ENCODE assay signal across 12 mouse cellular contexts in the genomic region with DNA sequence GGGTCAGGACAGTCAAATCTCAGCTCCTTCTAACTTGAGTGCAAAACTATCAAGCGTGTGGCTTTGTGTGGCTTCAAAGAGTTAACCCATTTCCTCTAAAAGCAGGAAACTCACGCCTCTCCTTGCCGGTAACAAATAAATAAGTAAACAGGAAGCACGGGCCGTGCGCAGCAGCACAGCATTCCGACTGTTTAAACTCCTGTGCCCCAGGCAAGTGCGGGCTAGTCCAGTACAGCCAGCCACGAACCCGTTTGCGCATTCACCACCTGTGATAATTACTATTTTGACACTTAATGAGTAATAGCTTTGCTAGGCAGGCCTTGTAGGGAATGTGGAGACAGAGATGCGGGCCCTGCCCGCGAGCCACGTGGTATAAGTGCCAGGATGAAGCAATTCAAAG.
A peak's percentile ranks its signal among the peaks of the same experiment; 100 is the strongest.
DNase-seq lines count a peak whose midpoint lies in the region; ATAC-seq and TF ChIP-seq lines count a peak whose summit lies in the region.
"Had no signal": no experiment of that assay in that cellular context is flagged by ENCODE, and none has a peak within 500 bp of the region (broad histone marks: within the 10 kb centered on the region; RNA-seq: fewer than 3 reads in every experiment).

No protein-coding gene starts in this region.

- H3K27ac ChIP-seq in kidney, embryonic 14.5 days (ENCODE audit: low read depth, low read length) = no peak overlapping the region
- no peak overlapping the region for H3K27ac ChIP-seq in intestine, postnatal 0 days (ENCODE audit: low read depth, low read length)
- H3K27ac ChIP-seq: layer of hippocampus, adult 2 months; liver, embryonic 15.5 days had no signal

- 59% methylated on average over 15 of the region's 15 CpGs for WGBS in kidney, embryonic 14.5 days
- WGBS in intestine, postnatal 0 days = 71% methylated on average over 15 of the region's 15 CpGs

- no peak overlapping the region for H3K4me3 ChIP-seq in kidney, embryonic 14.5 days (ENCODE audit: low read length)
- H3K4me3 ChIP-seq in intestine, postnatal 0 days (ENCODE audit: low read depth, low read length) = no peak overlapping the region
- H3K4me3 ChIP-seq: erythroblast, embryonic 14.5 days; layer of hippocampus, adult 2 months; liver, embryonic 15.5 days had no signal

- H3K9me3 ChIP-seq in kidney, embryonic 14.5 days (ENCODE audit: control insufficient read depth, low read length) = no peaks in the 10 kb centered on the region
- H3K9me3 ChIP-seq in intestine, postnatal 0 days (ENCODE audit: control insufficient read depth) = no peaks in the 10 kb centered on the region
- H3K9me3 ChIP-seq: liver, embryonic 15.5 days had no signal

- peak; percentile 8 for DNase-seq in CD4-positive, CD25-positive, alpha-beta regulatory T cell, adult 2 months (ENCODE audit: low read depth, low spot score)
- DNase-seq in kidney, adult 18-20 months = peak; percentile 46
- peak; percentile 42 for DNase-seq in R1 (ENCODE audit: low read depth, low spot score)
- DNase-seq in kidney, postnatal 14 days = peak; percentile 41
- no peak for DNase-seq in spleen, postnatal 14 days (ENCODE audit: low spot score in 2 of 2)
- DNase-seq: spleen, adult 18-20 months had no signal

- no peak for ATAC-seq in CD4-positive, CD25-positive, alpha-beta regulatory T cell, adult 4 months
- no peak for ATAC-seq in kidney, embryonic 14.5 days (ENCODE audit: low FRiP score, low TSS enrichment)
- no peak for ATAC-seq in intestine, postnatal 0 days

- TF ChIP-seq CTCF in intestine, postnatal 0 days (IDR thresholded peaks at IDR 0.05; ENCODE audit: low read depth) = no peak

- H3K27me3 ChIP-seq in kidney, embryonic 14.5 days (ENCODE audit: control insufficient read depth, insufficient read depth, low read length) = no peaks in the 10 kb centered on the region
- H3K27me3 ChIP-seq in intestine, postnatal 0 days (replicated peaks; ENCODE audit: control insufficient read depth, insufficient read depth, low read length) = no peaks in the 10 kb centered on the region
- H3K27me3 ChIP-seq: liver, embryonic 15.5 days had no signal

- H3K4me2 ChIP-seq in kidney, embryonic 14.5 days (replicated peaks; ENCODE audit: low read depth, low read length) = no peak overlapping the region
- H3K4me2 ChIP-seq in intestine, postnatal 0 days (replicated peaks; ENCODE audit: low read depth) = no peak overlapping the region
- H3K4me2 ChIP-seq: liver, embryonic 15.5 days had no signal

- H3K4me1 ChIP-seq in kidney, embryonic 14.5 days (ENCODE audit: control insufficient read depth, insufficient read depth, low read length) = peaks cover 12% of the 10 kb centered on the region
- 0 out of 2 replicates have a peak, but pooled peaks cover 3% of the 10 kb centered on the region for H3K4me1 ChIP-seq in intestine, postnatal 0 days (replicated peaks; ENCODE audit: control insufficient read depth, insufficient read depth, low read length)

- H3K9ac ChIP-seq in kidney, embryonic 14.5 days (ENCODE audit: low read depth, low read length) = no peak overlapping the region
- H3K9ac ChIP-seq in intestine, postnatal 0 days (ENCODE audit: low read depth, low read length) = no peak overlapping the region
- H3K9ac ChIP-seq: liver, embryonic 15.5 days had no signal

- no peaks in the 10 kb centered on the region; the same call in 1 of the 2 replicates for H3K36me3 ChIP-seq in kidney, embryonic 14.5 days (ENCODE audit: control insufficient read depth, insufficient read depth, low read length)
- H3K36me3 ChIP-seq in intestine, postnatal 0 days (ENCODE audit: control insufficient read depth, insufficient read depth) = no peaks in the 10 kb centered on the region
- H3K36me3 ChIP-seq: liver, embryonic 15.5 days had no signal

Comparison
In these comparisons a context has a peak if more than half of its experiments do, and no peak if none do; other contexts are left out.
1. DNase-seq: peak in CD4-positive, CD25-positive, alpha-beta regulatory T cell, adult 2 months (single experiment), kidney, adult 18-20 months (single experiment), R1 (single experiment) and kidney, postnatal 14 days (single experiment); none in spleen, postnatal 14 days (0 of 2).